Mouse (Mus musculus) ES-Bruce4 (cell line): ENCODE measurements around the gene Clcn6.

Source experiments
- CTCF ChIP-seq: IDR thresholded peaks from one replicate; pipeline ENCODE4 v1.8.1; 2011; ENCODE audit warnings: low read depth, low read length
- EP300 ChIP-seq: IDR thresholded peaks from 2 replicates; pipeline ENCODE4 v1.6.1; 2011; ENCODE audit warnings: low read depth, low read length; ENCODE audit not compliant: insufficient read depth
- POLR2A ChIP-seq: IDR thresholded peaks from one replicate; pipeline ENCODE4 v1.8.1; 2011; ENCODE audit warnings: low read length; ENCODE audit not compliant: insufficient read depth

DNA sequence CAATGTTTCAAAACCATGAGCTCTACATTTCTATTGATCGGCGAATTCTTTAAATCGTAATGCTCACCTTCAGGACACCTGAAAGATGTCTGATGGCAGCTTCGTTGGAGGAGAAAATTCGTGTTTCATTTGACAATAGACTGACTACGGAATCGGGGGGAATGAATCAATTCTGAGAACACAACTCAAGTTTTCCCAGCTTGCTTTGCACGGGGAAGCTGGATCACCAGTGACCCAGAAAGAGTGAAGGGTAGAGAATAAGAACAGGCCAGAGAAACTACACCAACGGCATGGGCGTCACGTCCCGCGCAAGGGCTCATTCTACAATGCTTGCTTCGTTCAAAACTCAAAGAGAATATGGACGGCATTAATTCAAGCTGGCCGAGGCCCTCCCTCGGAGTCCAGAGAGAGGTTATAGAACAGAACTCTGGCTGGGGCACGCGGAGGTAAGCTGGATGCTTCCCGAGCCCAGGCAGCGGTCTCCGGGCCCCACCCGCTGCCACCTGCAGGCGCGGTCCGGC, 482 bp downstream of the Clcn6 start:
- no peak for TF ChIP-seq EP300
- no peak for TF ChIP-seq CTCF
- no peak for TF ChIP-seq POLR2A
